Mouse (Mus musculus): Measurements from ENCODE around the gene Shtn1. TPM values are rescaled to one million over a fixed set of nuclear protein-coding genes. Genes with fewer than 3 reads are reported as not detected.

Gene Shtn1
- 6.0 and 6.2 TPM in 2 replicates for polyA plus RNA-seq (2014; fragmentation: Nextera tagmentation; extraction: Ambion mirVana)

DNA sequence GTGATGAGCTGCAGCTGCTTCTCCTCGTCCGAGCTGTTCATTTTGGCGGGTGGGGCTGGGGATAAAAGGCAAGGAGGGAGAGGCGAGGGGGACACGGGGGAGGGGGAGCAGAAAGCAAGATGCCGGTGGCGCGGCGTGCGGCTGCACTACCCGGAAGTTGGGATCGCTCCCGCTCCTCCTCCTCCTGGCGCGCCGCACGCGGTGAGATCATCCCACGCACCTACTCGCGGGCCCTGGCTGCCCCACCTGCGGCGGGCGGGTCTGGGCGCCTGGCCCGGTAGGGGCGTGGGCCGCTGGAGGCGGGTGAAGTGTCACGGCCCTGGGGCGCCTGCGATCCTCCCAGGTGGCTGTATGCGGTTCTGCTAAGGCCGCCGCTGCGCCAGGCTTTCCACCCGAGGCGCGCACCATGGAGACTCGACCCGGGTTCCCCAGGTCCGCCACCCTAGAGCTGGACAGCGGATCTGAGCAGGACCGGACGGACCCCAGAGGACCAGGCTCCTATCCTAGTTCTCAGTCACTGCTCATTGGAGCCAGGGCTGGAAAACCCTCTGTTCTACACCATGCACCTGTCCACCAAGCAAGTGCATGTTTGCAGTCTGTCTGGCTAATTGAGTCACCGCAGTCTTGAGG is at the start of gene Shtn1:
Gene Shtn1 (minus strand): TSS at position 629 of the 630 bp plus-strand sequence.
- peak within 1 kb of the TSS; percentile 100 for H3K4me2 ChIP-seq (ENCODE audit: low read depth, low read length, severe bottlenecking)
- peak; percentile 39 for ATAC-seq (replicated peaks; ENCODE audit: low FRiP score)
- H3K27me3 ChIP-seq (ENCODE audit: control insufficient read depth, insufficient read depth, low read length): peaks cover 23% of the 10 kb centered on the region
- H3K4me1 ChIP-seq (replicated peaks; ENCODE audit: control insufficient read depth, insufficient read depth, low read length): peaks cover 2% of the 10 kb centered on the region; the same call in 1 of the 2 replicates
- WGBS: 1% methylated on average over 37 of the region's 46 CpGs
- no peak within 1 kb of the TSS for H3K27ac ChIP-seq (ENCODE audit: low read depth, low read length)
- H3K4me3 ChIP-seq (ENCODE audit: low read depth, low read length): peak within 1 kb of the TSS; percentile 67
- no peaks in the 10 kb centered on the region for H3K36me3 ChIP-seq (ENCODE audit: control insufficient read depth, insufficient read depth, low read length)
- DNase-seq (ENCODE audit: low spot score): peak; percentile 77
- H3K9me3 ChIP-seq (ENCODE audit: control insufficient read depth, low read length): no peaks in the 10 kb centered on the region
- peak within 1 kb of the TSS; percentile 64 for H3K9ac ChIP-seq (ENCODE audit: low read length)

DNA sequence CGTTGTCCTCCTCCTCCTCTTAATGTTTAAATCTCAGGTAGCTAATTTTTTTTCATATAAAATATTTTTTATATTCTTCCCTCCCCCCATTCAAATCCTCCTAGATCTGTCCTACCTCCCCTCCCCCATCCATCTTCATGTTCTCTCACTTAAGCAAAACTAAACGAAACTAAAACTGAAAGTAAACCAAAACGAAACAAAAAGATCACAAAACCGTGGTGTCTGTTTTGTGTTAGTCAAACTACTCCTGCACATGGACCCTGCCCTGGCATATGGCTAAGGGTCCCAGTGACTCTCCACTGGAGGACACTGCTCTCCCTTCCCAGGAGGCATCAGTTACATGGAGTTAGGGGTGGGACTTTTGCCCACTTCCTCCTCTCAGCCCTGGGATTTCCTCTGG is 38.3 kb upstream of the Shtn1 start:
- Histone ChIP-seq H3K4me1 (replicated peaks; ENCODE audit: control insufficient read depth, insufficient read depth, low read length) (peaks cover 6% of the 10 kb centered on the region), H3K9me3 (ENCODE audit: control insufficient read depth, low read length) (no peaks in the 10 kb centered on the region), H3K4me3 (ENCODE audit: low read depth, low read length) (no peak overlapping the region), H3K9ac (ENCODE audit: low read length) (no peak overlapping the region), H3K36me3 (ENCODE audit: control insufficient read depth, insufficient read depth, low read length) (no peaks in the 10 kb centered on the region), H3K27me3 (ENCODE audit: control insufficient read depth, insufficient read depth, low read length) (no peaks in the 10 kb centered on the region), H3K4me2 (ENCODE audit: low read depth, low read length, severe bottlenecking) (no peak overlapping the region), H3K27ac (ENCODE audit: low read depth, low read length) (no peak overlapping the region)
- ATAC-seq (replicated peaks; ENCODE audit: low FRiP score) (no peak), DNase-seq (ENCODE audit: low spot score) (no peak)
- 83% methylated on average over 4 of the region's 4 CpGs for WGBS

DNA sequence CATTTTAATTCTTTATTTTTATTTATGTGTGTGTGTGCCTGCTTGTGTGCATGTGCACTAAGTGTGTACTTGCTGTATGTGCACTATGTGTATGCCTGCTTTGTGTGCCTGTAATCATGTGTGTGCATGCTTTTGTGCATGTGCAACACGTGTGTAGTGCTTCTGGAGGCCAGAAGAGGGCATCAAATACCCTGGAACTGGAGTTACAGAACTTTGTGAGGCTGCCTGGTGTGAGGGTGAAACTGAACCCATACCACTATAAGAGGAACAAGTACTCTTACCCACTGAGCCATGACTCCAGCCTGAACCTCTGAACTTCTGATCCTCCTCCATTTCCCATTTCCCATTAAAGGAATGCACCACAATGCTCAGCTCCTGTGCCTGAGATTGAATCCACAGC is 34.0 kb upstream of the Shtn1 start:
- H3K4me2 ChIP-seq (ENCODE audit: low read depth, low read length, severe bottlenecking): no peak overlapping the region
- no peaks in the 10 kb centered on the region for H3K36me3 ChIP-seq (ENCODE audit: control insufficient read depth, insufficient read depth, low read length)
- no peaks in the 10 kb centered on the region for H3K9me3 ChIP-seq (ENCODE audit: control insufficient read depth, low read length)
- WGBS: 54% methylated on average over 1 of the region's 1 CpGs
- no peak overlapping the region for H3K27ac ChIP-seq (ENCODE audit: low read depth, low read length)
- no peak overlapping the region for H3K4me3 ChIP-seq (ENCODE audit: low read depth, low read length)
- no peak for ATAC-seq (replicated peaks; ENCODE audit: low FRiP score)
- DNase-seq (ENCODE audit: low spot score): no peak
- no peaks in the 10 kb centered on the region for H3K27me3 ChIP-seq (ENCODE audit: control insufficient read depth, insufficient read depth, low read length)
- H3K9ac ChIP-seq (ENCODE audit: low read length): no peak overlapping the region
- peaks cover 6% of the 10 kb centered on the region for H3K4me1 ChIP-seq (replicated peaks; ENCODE audit: control insufficient read depth, insufficient read depth, low read length)

DNA sequence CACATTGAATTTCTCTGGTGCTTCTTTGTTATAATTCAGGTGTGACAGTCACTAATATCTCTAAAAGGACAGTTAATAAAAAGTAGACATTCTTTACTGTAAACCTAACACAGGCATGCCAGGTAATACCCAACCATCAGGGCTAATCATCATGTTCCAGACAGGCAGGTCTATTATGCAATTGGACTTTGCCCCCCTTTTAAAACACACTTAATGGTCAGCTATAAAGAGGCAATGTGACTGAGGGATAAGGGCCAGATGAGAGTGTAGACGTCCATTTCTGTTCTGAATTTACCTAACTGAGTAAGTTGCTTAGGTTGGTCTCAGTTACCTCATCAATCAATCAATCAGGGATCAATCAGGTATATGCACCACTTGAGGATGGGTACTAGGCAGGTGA is 22.4 kb upstream of the Shtn1 start:
- no peaks in the 10 kb centered on the region for H3K27me3 ChIP-seq (ENCODE audit: control insufficient read depth, insufficient read depth, low read length)
- 73% methylated on average over 1 of the region's 1 CpGs for WGBS
- no peaks in the 10 kb centered on the region for H3K36me3 ChIP-seq (ENCODE audit: control insufficient read depth, insufficient read depth, low read length)
- DNase-seq (ENCODE audit: low spot score) (no peak), ATAC-seq (replicated peaks; ENCODE audit: low FRiP score) (no peak)
- no peak overlapping the region for H3K4me2 ChIP-seq (ENCODE audit: low read depth, low read length, severe bottlenecking)
- no peak overlapping the region for H3K9ac ChIP-seq (ENCODE audit: low read length)
- H3K9me3 ChIP-seq (ENCODE audit: control insufficient read depth, low read length): no peaks in the 10 kb centered on the region
- H3K27ac ChIP-seq (ENCODE audit: low read depth, low read length): no peak overlapping the region
- no peak overlapping the region for H3K4me3 ChIP-seq (ENCODE audit: low read depth, low read length)
- no peaks in the 10 kb centered on the region for H3K4me1 ChIP-seq (replicated peaks; ENCODE audit: control insufficient read depth, insufficient read depth, low read length)

- H3K4me1 ChIP-seq (replicated peaks; ENCODE audit: control insufficient read depth, insufficient read depth, low read length): no peaks in the 10 kb centered on the region
- no peaks in the 10 kb centered on the region for H3K9me3 ChIP-seq (ENCODE audit: control insufficient read depth, low read length)
- 92% methylated on average over 7 of the region's 7 CpGs for WGBS
- no peak overlapping the region for H3K9ac ChIP-seq (ENCODE audit: low read length)
- no peak for ATAC-seq (replicated peaks; ENCODE audit: low FRiP score)
- no peak for DNase-seq (ENCODE audit: low spot score)
- H3K36me3 ChIP-seq (ENCODE audit: control insufficient read depth, insufficient read depth, low read length): no peaks in the 10 kb centered on the region
- H3K27ac ChIP-seq (ENCODE audit: low read depth, low read length): no peak overlapping the region
- H3K4me3 ChIP-seq (ENCODE audit: low read depth, low read length): no peak overlapping the region
- H3K4me2 ChIP-seq (ENCODE audit: low read depth, low read length, severe bottlenecking): no peak overlapping the region
- no peaks in the 10 kb centered on the region for H3K27me3 ChIP-seq (ENCODE audit: control insufficient read depth, insufficient read depth, low read length)
Observed at GRCm38 (mm10) chr19:59092295-59092694, 16.4 kb upstream of the Shtn1 start.

DNA sequence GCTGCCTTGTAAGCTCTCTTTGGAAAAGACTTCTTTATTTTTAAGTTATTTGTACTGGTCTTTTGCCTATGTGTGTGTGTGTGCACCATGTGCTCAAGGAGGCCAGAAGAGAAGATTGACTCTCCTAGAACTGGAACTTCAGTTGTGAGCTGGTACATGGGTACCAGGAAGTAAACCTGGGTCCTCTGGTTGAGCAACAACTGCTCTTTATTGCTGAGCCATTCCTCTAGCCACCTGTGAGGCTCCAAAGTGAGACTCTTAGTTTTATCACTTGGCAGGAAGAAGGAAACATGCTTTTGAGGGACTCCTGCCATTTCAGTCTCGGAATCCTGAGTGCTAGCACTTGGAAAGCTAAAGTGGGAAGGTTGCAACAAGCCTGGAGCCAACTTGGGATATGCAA is 14.4 kb upstream of the Shtn1 start:
- no peak for DNase-seq (ENCODE audit: low spot score)
- no peak overlapping the region for H3K4me3 ChIP-seq (ENCODE audit: low read depth, low read length)
- H3K9ac ChIP-seq (ENCODE audit: low read length): no peak overlapping the region
- H3K9me3 ChIP-seq (ENCODE audit: control insufficient read depth, low read length): no peaks in the 10 kb centered on the region
- H3K36me3 ChIP-seq (ENCODE audit: control insufficient read depth, insufficient read depth, low read length): no peaks in the 10 kb centered on the region
- 83% methylated on average over 1 of the region's 1 CpGs for WGBS
- H3K4me2 ChIP-seq (ENCODE audit: low read depth, low read length, severe bottlenecking): no peak overlapping the region
- H3K27me3 ChIP-seq (ENCODE audit: control insufficient read depth, insufficient read depth, low read length): no peaks in the 10 kb centered on the region
- H3K27ac ChIP-seq (ENCODE audit: low read depth, low read length): no peak overlapping the region
- no peaks in the 10 kb centered on the region for H3K4me1 ChIP-seq (replicated peaks; ENCODE audit: control insufficient read depth, insufficient read depth, low read length)
- no peak for ATAC-seq (replicated peaks; ENCODE audit: low FRiP score)

- ATAC-seq (replicated peaks; ENCODE audit: low FRiP score) (no peak), DNase-seq (ENCODE audit: low spot score) (no peak)
- Histone ChIP-seq H3K4me3 (ENCODE audit: low read depth, low read length) (no peak overlapping the region), H3K36me3 (ENCODE audit: control insufficient read depth, insufficient read depth, low read length) (no peaks in the 10 kb centered on the region), H3K27ac (ENCODE audit: low read depth, low read length) (no peak overlapping the region), H3K4me1 (replicated peaks; ENCODE audit: control insufficient read depth, insufficient read depth, low read length) (no peaks in the 10 kb centered on the region), H3K9ac (ENCODE audit: low read length) (no peak overlapping the region), H3K27me3 (ENCODE audit: control insufficient read depth, insufficient read depth, low read length) (no peaks in the 10 kb centered on the region), H3K9me3 (ENCODE audit: control insufficient read depth, low read length) (no peaks in the 10 kb centered on the region), H3K4me2 (ENCODE audit: low read depth, low read length, severe bottlenecking) (no peak overlapping the region)
- 51% methylated on average over 4 of the region's 4 CpGs for WGBS
Observed at GRCm38 (mm10) chr19:59084296-59084695, 8.4 kb upstream of the Shtn1 start.

DNA sequence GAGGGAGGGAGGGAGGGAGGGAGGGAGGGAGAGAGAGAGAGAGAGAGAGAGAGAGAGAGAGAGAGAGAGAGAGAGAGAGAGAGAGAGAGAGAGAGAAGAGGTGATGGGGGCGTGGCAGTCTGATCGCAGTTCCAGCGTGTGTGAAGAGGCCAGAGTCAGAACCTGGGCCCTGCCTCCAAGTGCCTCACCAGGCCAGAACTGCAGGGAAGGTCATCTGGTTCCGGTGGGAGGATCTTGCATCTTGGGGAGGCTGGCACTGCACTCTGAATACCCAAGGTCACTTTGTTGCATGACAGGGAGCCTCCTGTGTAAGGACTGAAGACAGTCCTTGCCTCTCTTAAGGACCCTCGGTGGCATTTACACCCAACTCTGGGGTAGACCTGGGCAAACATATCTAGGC is 231 bp upstream of the Shtn1 start:
- H3K36me3 ChIP-seq (ENCODE audit: control insufficient read depth, insufficient read depth, low read length): no peaks in the 10 kb centered on the region
- H3K9ac ChIP-seq (ENCODE audit: low read length): no peak overlapping the region
- DNase-seq (ENCODE audit: low spot score): no peak
- H3K4me2 ChIP-seq (ENCODE audit: low read depth, low read length, severe bottlenecking): peak overlapping the region; percentile 100
- WGBS: 14% methylated on average over 5 of the region's 5 CpGs
- H3K4me1 ChIP-seq (replicated peaks; ENCODE audit: control insufficient read depth, insufficient read depth, low read length): peaks cover 2% of the 10 kb centered on the region; the same call in 1 of the 2 replicates
- peak overlapping the region; percentile 67; the same call in 1 of the 2 replicates for H3K4me3 ChIP-seq (ENCODE audit: low read depth, low read length)
- H3K9me3 ChIP-seq (ENCODE audit: control insufficient read depth, low read length): no peaks in the 10 kb centered on the region
- peaks cover 23% of the 10 kb centered on the region for H3K27me3 ChIP-seq (ENCODE audit: control insufficient read depth, insufficient read depth, low read length)
- H3K27ac ChIP-seq (ENCODE audit: low read depth, low read length): no peak overlapping the region
- ATAC-seq (replicated peaks; ENCODE audit: low FRiP score): no peak

DNA sequence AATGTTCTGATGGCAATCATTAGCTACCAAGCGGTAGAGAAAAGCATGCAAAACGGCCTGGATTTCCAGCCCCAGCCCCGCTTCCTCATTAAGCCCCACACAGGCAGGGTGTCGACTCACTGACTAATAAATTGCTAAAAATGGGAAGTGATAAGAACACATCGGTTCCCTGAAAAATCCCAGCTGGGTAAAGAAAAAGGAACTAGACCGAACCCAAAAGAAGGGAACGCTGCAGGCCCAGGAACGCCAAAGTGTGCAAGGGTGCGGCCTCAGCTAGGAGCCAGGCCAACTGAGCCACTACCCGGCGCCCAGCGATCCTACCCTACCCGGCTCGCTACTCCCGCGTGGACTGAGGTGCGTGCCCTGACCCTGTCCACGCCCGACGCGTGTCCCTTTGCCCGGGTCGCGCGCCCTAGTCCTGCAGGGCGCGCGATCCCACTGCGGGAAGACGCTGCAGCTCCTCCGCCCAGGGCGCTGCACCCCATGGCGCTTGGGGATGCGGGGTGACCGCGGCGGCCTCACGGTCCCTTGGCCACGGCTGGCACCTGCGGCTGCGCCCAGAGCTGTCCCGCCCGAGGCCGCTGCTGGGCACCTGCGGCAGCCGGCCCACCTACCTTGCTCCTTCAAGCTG is 944 bp downstream of the Shtn1 start:
- Histone ChIP-seq H3K36me3 (ENCODE audit: control insufficient read depth, insufficient read depth, low read length) (no peaks in the 10 kb centered on the region), H3K9ac (ENCODE audit: low read length) (peak overlapping the region; percentile 64), H3K27me3 (ENCODE audit: control insufficient read depth, insufficient read depth, low read length) (peaks cover 23% of the 10 kb centered on the region), H3K4me1 (replicated peaks; ENCODE audit: control insufficient read depth, insufficient read depth, low read length) (peaks cover 2% of the 10 kb centered on the region; the same call in 1 of the 2 replicates), H3K4me2 (ENCODE audit: low read depth, low read length, severe bottlenecking) (peak overlapping the region; percentile 100), H3K27ac (ENCODE audit: low read depth, low read length) (no peak overlapping the region), H3K4me3 (ENCODE audit: low read depth, low read length) (peak overlapping the region; percentile 67), H3K9me3 (ENCODE audit: control insufficient read depth, low read length) (no peaks in the 10 kb centered on the region)
- WGBS: 3% methylated on average over 46 of the region's 46 CpGs
- DNase-seq (ENCODE audit: low spot score): peak; percentile 57
- 0 out of 2 replicates have a peak, but pooled peaks have one; percentile 36 for ATAC-seq (replicated peaks; ENCODE audit: low FRiP score)
